Mouse (Mus musculus) intestine, embryonic 14.5 days (tissue): ENCODE results near the gene Pink1. TPM values are rescaled to one million over a fixed set of nuclear protein-coding genes. Genes with fewer than 3 reads are reported as not detected.

ENCODE experiments used
- ATAC-seq: fragments of 200-750 bp; cut with Nextera tagmentation; replicated peaks from 2 replicates; pipeline ENCODE4 v1.8.0; 2017; ENCODE audit warnings: low read depth, moderate number of reproducible peaks, moderate TSS enrichment, moderate library complexity; ENCODE audit not compliant: low FRiP score, low TSS enrichment
- DNase-seq: peaks from one replicate; pipeline ENCODE4 v3.0.0-alpha.2; 2018; ENCODE audit warnings: low spot score
- H3K27ac ChIP-seq: fragments of 300-500 bp; sonication (generic); 2 replicates; pipeline ENCODE4 v1.5.1; 2014; ENCODE audit warnings: low read depth, mild to moderate bottlenecking, control low read depth
- H3K27me3 ChIP-seq: fragments of 300-500 bp; sonication (generic); replicated peaks from 2 replicates; pipeline ENCODE4 v1.6.1; 2014; ENCODE audit warnings: low read length, control low read depth; ENCODE audit not compliant: control insufficient read depth, insufficient read depth
- H3K36me3 ChIP-seq: fragments of 300-500 bp; sonication (generic); 2 replicates; pipeline ENCODE4 v1.6.1; 2014; ENCODE audit warnings: low read length, control low read depth; ENCODE audit not compliant: control insufficient read depth, insufficient read depth
- H3K4me1 ChIP-seq: fragments of 300-500 bp; sonication (generic); replicated peaks from 2 replicates; pipeline ENCODE4 v1.6.1; 2014; ENCODE audit warnings: low read length, control low read depth, mixed read lengths; ENCODE audit not compliant: control insufficient read depth, insufficient read depth
- H3K4me2 ChIP-seq: fragments of 300-500 bp; sonication (generic); 2 replicates; pipeline ENCODE4 v1.6.1; 2014; ENCODE audit warnings: low read length
- H3K4me3 ChIP-seq: fragments of 300-500 bp; sonication (generic); 2 replicates; pipeline ENCODE4 v1.5.1; 2014; ENCODE audit warnings: low read depth, low read length, control low read depth, mixed read lengths
- H3K9ac ChIP-seq: fragments of 300-500 bp; sonication (generic); 2 replicates; pipeline ENCODE4 v1.6.1; 2014; ENCODE audit warnings: mild to moderate bottlenecking, low read length
- H3K9me3 ChIP-seq: fragments of 300-500 bp; sonication (generic); 2 replicates; pipeline ENCODE4 v1.6.1; 2016; ENCODE audit warnings: low read length, control low read depth; ENCODE audit not compliant: control insufficient read depth
- WGBS: fragments of 180-500 bp; shearing (Covaris S2); extraction: QIAGEN DNeasy Blood & Tissue Kit; methylation state at CpG from one replicate; pipeline ENCODE4 v1.1.7; 2014; 5-methylcytosine and 5-hydroxymethylcytosine counted together
- polyA plus RNA-seq: library from polyadenylated mRNA; unstranded; fragments of >200 nt; fragmentation: Nextera tagmentation; extraction: Ambion mirVana; gene quantifications from 2 replicates; pipeline ENCODE4 v1.2.1, GENCODE M21; 2014

Pink1 gene
- polyA plus RNA-seq, 1 experiment from 2014 or later, result 20.5 TPM

DNA sequence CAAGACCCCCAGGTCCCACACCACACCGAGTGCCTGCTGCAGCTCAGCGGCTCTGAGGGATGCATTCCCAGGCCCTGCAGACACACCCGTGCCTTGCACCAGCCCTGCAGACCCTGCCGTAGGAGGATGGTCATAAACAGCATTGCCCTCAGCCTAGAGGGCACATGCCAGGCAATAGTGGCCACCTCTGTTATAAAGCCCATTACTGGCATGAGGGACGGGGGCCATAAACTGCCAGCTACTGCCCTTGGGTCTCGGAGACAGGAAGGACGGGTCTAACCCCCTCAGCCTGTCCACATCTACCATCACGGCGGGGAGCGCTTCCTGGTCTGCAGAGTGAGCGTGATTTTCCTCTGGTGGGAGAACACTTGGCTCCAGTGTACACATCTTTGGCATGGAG lies 13.1 kb downstream of the Pink1 start:
- no peaks in the 10 kb centered on the region for H3K4me1 ChIP-seq
- ATAC-seq (no peak), DNase-seq (no peak)
- 86% methylated on average over 11 of the region's 11 CpGs for WGBS
- peaks cover 81% of the 10 kb centered on the region for H3K36me3 ChIP-seq
- no peak overlapping the region for H3K27ac ChIP-seq
- no peak overlapping the region for H3K9ac ChIP-seq
- no peak overlapping the region for H3K4me2 ChIP-seq
- no peak overlapping the region for H3K4me3 ChIP-seq
- no peaks in the 10 kb centered on the region for H3K27me3 ChIP-seq
- no peaks in the 10 kb centered on the region for H3K9me3 ChIP-seq

GRCm38 (mm10) chr4:138312105-138312504 lies 14.0 kb downstream of the Pink1 start:
- H3K27me3 ChIP-seq, result no peaks in the 10 kb centered on the region
- ATAC-seq (no peak), DNase-seq (no peak)
- no peak overlapping the region for H3K4me2 ChIP-seq
- no peak overlapping the region for H3K4me3 ChIP-seq
- no peaks in the 10 kb centered on the region for H3K4me1 ChIP-seq
- no peaks in the 10 kb centered on the region for H3K9me3 ChIP-seq
- peaks cover 82% of the 10 kb centered on the region for H3K36me3 ChIP-seq
- H3K27ac ChIP-seq, result no peak overlapping the region
- WGBS, result 95% methylated on average over 3 of the region's 3 CpGs
- H3K9ac ChIP-seq, result no peak overlapping the region

DNA sequence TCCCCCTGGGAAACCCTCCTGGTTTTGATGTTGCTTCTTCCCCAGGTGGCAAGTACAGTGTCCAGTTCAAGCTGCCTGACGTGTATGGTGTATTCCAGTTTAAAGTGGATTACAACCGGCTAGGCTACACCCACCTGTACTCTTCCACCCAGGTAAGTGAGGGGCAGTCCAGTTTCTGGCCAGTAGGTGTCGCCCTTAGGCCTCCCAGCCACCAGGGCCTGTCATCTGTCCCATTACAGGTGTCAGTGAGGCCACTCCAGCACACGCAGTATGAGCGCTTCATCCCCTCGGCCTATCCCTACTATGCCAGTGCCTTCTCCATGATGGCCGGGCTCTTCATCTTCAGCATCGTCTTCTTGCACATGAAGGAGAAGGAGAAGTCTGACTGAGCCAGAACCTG lies 14.5 kb downstream of the Pink1 start:
- H3K27ac ChIP-seq, result no peak overlapping the region
- WGBS, result 67% methylated on average over 8 of the region's 8 CpGs
- ATAC-seq, result peak; percentile 37; the same call in 1 of the 2 replicates

DNA sequence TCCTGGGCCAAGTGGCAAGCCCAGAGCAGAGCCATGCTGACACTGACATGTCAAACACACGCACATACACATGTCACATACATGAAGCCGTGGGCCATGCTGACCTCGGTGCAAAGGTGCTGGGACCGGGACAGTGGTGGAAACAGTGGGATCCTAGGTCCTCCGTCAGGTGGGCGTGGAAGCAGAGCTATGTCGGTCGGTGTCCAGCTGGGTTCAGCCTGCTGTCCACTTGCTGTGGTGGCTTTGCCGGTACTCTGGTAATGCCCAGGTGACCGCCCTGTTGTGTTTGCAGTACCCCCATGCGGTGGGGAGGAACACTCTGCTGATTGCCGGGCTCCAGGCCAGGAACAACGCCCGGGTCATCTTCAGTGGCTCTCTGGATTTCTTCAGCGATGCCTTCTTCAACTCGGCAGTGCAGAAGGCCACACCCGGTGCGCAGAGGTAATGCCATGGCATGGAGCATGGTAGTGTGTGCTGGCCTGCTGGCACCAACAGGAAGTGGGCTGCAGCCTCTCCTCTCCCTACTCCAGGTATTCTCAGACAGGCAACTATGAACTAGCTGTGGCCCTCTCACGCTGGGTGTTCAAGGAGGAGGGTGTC lies 15.7 kb downstream of the Pink1 start:
- Histone ChIP-seq H3K4me3 (no peak overlapping the region), H3K9ac (no peak overlapping the region), H3K27ac (no peak overlapping the region), H3K4me2 (no peak overlapping the region), H3K27me3 (no peaks in the 10 kb centered on the region), H3K36me3 (peaks cover 78% of the 10 kb centered on the region), H3K9me3 (no peaks in the 10 kb centered on the region), H3K4me1 (peaks cover 5% of the 10 kb centered on the region)
- DNase-seq (no peak), ATAC-seq (no peak)
- 90% methylated on average over 19 of the region's 19 CpGs for WGBS

More for the DNA sequence above, 14.5 kb downstream of the Pink1 start:
- Histone ChIP-seq H3K9ac (no peak overlapping the region), H3K27me3 (no peaks in the 10 kb centered on the region), H3K36me3 (peaks cover 80% of the 10 kb centered on the region), H3K4me1 (no peaks in the 10 kb centered on the region), H3K4me3 (no peak overlapping the region), H3K4me2 (no peak overlapping the region), H3K9me3 (no peaks in the 10 kb centered on the region)
- DNase-seq, result peak; percentile 77

DNA sequence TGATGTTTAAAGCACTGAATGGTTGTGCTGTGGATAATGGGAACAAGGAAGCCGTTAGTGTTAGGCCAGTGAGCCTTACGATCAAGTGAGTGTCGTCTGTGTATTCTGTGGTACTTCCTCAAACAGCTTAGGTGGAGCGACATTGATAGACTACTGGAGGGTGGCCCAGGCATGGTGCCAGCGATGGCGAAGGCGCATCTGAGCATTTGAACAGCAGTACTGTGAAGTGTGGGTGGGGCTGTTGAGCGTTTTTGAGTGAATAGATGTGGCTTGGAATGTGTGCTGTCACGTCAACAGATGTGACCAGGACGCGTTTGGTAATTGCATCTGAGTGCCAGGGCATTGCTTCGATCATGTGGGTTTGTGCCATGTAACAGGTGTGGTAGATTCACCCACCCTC lies 18.4 kb downstream of the Pink1 start:
- 93% methylated on average over 12 of the region's 12 CpGs for WGBS

DNA sequence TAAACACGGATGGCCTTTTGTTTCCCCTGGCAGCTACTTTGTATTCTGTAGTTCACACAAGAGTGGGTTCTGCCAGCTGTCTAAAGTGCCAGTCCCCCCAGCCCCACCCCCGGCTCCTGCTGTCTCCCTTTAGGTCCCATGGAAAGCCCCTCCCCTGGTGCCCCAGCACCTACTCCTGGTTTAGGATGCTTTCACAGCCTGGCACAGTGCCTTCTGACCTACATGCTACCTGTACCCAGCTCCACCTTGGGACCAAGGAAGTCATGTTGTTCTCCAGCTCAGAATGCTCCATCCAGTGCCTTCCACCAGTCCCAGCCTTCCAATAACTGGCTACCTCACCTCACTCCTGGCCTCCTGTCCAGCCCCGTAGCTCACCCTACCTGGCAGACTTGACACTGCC lies 19.1 kb downstream of the Pink1 start:
- H3K4me3 ChIP-seq, result no peak overlapping the region
- H3K4me2 ChIP-seq, result no peak overlapping the region
- H3K36me3 ChIP-seq, result peaks cover 50% of the 10 kb centered on the region
- ATAC-seq, result no peak
- 90% methylated on average over 3 of the region's 3 CpGs for WGBS
- no peaks in the 10 kb centered on the region for H3K9me3 ChIP-seq
- no peak for DNase-seq
- H3K9ac ChIP-seq, result no peak overlapping the region
- H3K27ac ChIP-seq, result no peak overlapping the region
- H3K27me3 ChIP-seq, result no peaks in the 10 kb centered on the region
- peaks cover 14% of the 10 kb centered on the region for H3K4me1 ChIP-seq

More for the DNA sequence above, 18.4 kb downstream of the Pink1 start:
- no peak for ATAC-seq
- no peak for DNase-seq
- no peaks in the 10 kb centered on the region for H3K9me3 ChIP-seq
- H3K27me3 ChIP-seq, result no peaks in the 10 kb centered on the region
- no peak overlapping the region for H3K4me3 ChIP-seq
- no peak overlapping the region for H3K27ac ChIP-seq
- peaks cover 14% of the 10 kb centered on the region for H3K4me1 ChIP-seq
- no peak overlapping the region for H3K9ac ChIP-seq
- H3K36me3 ChIP-seq, result peaks cover 57% of the 10 kb centered on the region
- H3K4me2 ChIP-seq, result no peak overlapping the region

- peaks cover 26% of the 10 kb centered on the region for H3K36me3 ChIP-seq
- DNase-seq, result peak; percentile 93
- H3K9ac ChIP-seq, result peak within 1 kb of the TSS; percentile 90
- no peaks in the 10 kb centered on the region for H3K27me3 ChIP-seq
- peak within 1 kb of the TSS; percentile 54; the same call in 1 of the 2 replicates for H3K27ac ChIP-seq
- H3K9me3 ChIP-seq, result no peaks in the 10 kb centered on the region
- H3K4me3 ChIP-seq, result peak within 1 kb of the TSS; percentile 91
- 0% methylated on average over 62 of the region's 64 CpGs for WGBS
- ATAC-seq, result peak; percentile 99
- H3K4me1 ChIP-seq, result peaks cover 14% of the 10 kb centered on the region
- peak within 1 kb of the TSS; percentile 90 for H3K4me2 ChIP-seq
Observed at GRCm38 (mm10) chr4:138304340-138305104, 21.6 kb downstream of the Pink1 start, which contains the start of gene Ddost. Gene Ddost, plus strand, starts transcription at chr4:138304730.

GRCm38 (mm10) chr4:138303742-138304141 lies 22.4 kb downstream of the Pink1 start:
- Histone ChIP-seq H3K9me3 (no peaks in the 10 kb centered on the region), H3K27ac (peak overlapping the region; percentile 44; the same call in 1 of the 2 replicates), H3K4me3 (peak overlapping the region; percentile 91), H3K4me1 (peaks cover 14% of the 10 kb centered on the region), H3K36me3 (peaks cover 18% of the 10 kb centered on the region), H3K9ac (peak overlapping the region; percentile 59), H3K4me2 (peak overlapping the region; percentile 90), H3K27me3 (no peaks in the 10 kb centered on the region)
- WGBS, result 12% methylated on average over 18 of the region's 18 CpGs
- DNase-seq (no peak), ATAC-seq (no peak)
